Mouse (Mus musculus) embryonic facial prominence, embryonic 14.5 days (tissue): ENCODE data around the gene Tmem258. TPM values are rescaled to one million over a fixed set of nuclear protein-coding genes. Genes with fewer than 3 reads are reported as not detected.

Source experiments
- ATAC-seq: fragments of 200-750 bp; cut with Nextera tagmentation; 2 replicates; pipeline ENCODE4 v1.8.0; 2017; ENCODE audit warnings: low read depth, moderate number of reproducible peaks, moderate TSS enrichment
- DNase-seq: peaks from one replicate; pipeline ENCODE4 v3.0.0-alpha.2; 2015; ENCODE audit warnings: low spot score
- H3K27ac ChIP-seq: fragments of 300-500 bp; sonication (generic); replicated peaks from 2 replicates; pipeline ENCODE4 v1.5.1; 2014; ENCODE audit warnings: low read depth, mild to moderate bottlenecking, low read length, moderate library complexity
- H3K27me3 ChIP-seq: fragments of 300-500 bp; sonication (generic); replicated peaks from 2 replicates; pipeline ENCODE4 v1.6.1; 2014; ENCODE audit warnings: low read length; ENCODE audit not compliant: control insufficient read depth, insufficient read depth
- H3K36me3 ChIP-seq: fragments of 300-500 bp; sonication (generic); 2 replicates; pipeline ENCODE4 v1.6.1; 2014; ENCODE audit warnings: low read length, mixed read lengths; ENCODE audit not compliant: control insufficient read depth, insufficient read depth
- H3K4me1 ChIP-seq: fragments of 300-500 bp; sonication (generic); 2 replicates; pipeline ENCODE4 v1.6.1; 2014; ENCODE audit warnings: antibody characterized with exemption, low read length; ENCODE audit not compliant: control insufficient read depth, insufficient read depth
- H3K4me2 ChIP-seq: fragments of 300-500 bp; sonication (generic); 2 replicates; pipeline ENCODE4 v1.6.1; 2014; ENCODE audit warnings: low read depth, mild to moderate bottlenecking, low read length, moderate library complexity, mixed read lengths
- H3K4me3 ChIP-seq: fragments of 300-500 bp; sonication (generic); 2 replicates; pipeline ENCODE4 v1.5.1; 2014; ENCODE audit warnings: low read depth, mild to moderate bottlenecking, low read length
- H3K9ac ChIP-seq: fragments of 300-500 bp; sonication (generic); 2 replicates; pipeline ENCODE4 v1.6.1; 2014; ENCODE audit warnings: low read depth, mild to moderate bottlenecking, low read length, moderate library complexity, mixed read lengths
- H3K9me3 ChIP-seq: fragments of 300-500 bp; sonication (generic); 2 replicates; pipeline ENCODE4 v1.6.1; 2016; ENCODE audit warnings: low read length; ENCODE audit not compliant: control insufficient read depth
- WGBS: fragments of 180-500 bp; shearing (Covaris S2); extraction: QIAGEN DNeasy Blood & Tissue Kit; methylation state at CpG from one replicate; pipeline ENCODE4 v1.1.7; 2014; 5-methylcytosine and 5-hydroxymethylcytosine counted together
- polyA plus RNA-seq: library from polyadenylated mRNA; unstranded; fragments of >200 nt; fragmentation: Nextera tagmentation; extraction: Ambion mirVana; gene quantifications from 2 replicates; pipeline ENCODE4 v1.2.1, GENCODE M21; 2014

The Tmem258 gene
- polyA plus RNA-seq, 1 experiment from 2014 or later: 563 TPM

- Histone ChIP-seq H3K9me3 (no peaks in the 10 kb centered on the region), H3K27me3 (no peaks in the 10 kb centered on the region), H3K4me2 (no peak overlapping the region), H3K27ac (no peak overlapping the region), H3K4me3 (no peak overlapping the region), H3K9ac (no peak overlapping the region), H3K4me1 (no peaks in the 10 kb centered on the region), H3K36me3 (peaks cover 55% of the 10 kb centered on the region)
- ATAC-seq (peak; percentile 45; the same call in 1 of the 2 replicates), DNase-seq (peak; percentile 88)
- WGBS: 25% methylated on average over 3 of the region's 3 CpGs
Observed at GRCm38 (mm10) chr19:10198723-10199122, 5.1 kb upstream of the Tmem258 start.

GRCm38 (mm10) chr19:10203146-10203847 lies 517 bp upstream of the Tmem258 start:
- Histone ChIP-seq H3K9me3 (no peaks in the 10 kb centered on the region), H3K9ac (peak overlapping the region; percentile 89), H3K27me3 (no peaks in the 10 kb centered on the region), H3K4me2 (peak overlapping the region; percentile 80), H3K4me1 (no peaks in the 10 kb centered on the region), H3K36me3 (peaks cover 48% of the 10 kb centered on the region), H3K4me3 (peak overlapping the region; percentile 78), H3K27ac (peak overlapping the region; percentile 84)
- peak; percentile 41 for ATAC-seq
- WGBS: 2% methylated on average over 23 of the region's 23 CpGs
- no peak for DNase-seq

- Histone ChIP-seq H3K27ac (peak overlapping the region; percentile 84), H3K4me2 (peak overlapping the region; percentile 80), H3K4me3 (peak overlapping the region; percentile 78), H3K27me3 (no peaks in the 10 kb centered on the region), H3K9me3 (no peaks in the 10 kb centered on the region), H3K9ac (peak overlapping the region; percentile 89), H3K4me1 (no peaks in the 10 kb centered on the region), H3K36me3 (peaks cover 51% of the 10 kb centered on the region)
- DNase-seq (peak; percentile 67), ATAC-seq (0 out of 2 replicates have a peak, but pooled peaks have one; percentile 42)
- 2% methylated on average over 5 of the region's 5 CpGs for WGBS
Observed at GRCm38 (mm10) chr19:10204616-10205001, 795 bp downstream of the Tmem258 start.

GRCm38 (mm10) chr19:10205051-10205450 lies 1.2 kb downstream of the Tmem258 start:
- Histone ChIP-seq H3K4me1 (no peaks in the 10 kb centered on the region), H3K27me3 (no peaks in the 10 kb centered on the region), H3K36me3 (peaks cover 51% of the 10 kb centered on the region), H3K4me2 (peak overlapping the region; percentile 80), H3K9me3 (no peaks in the 10 kb centered on the region), H3K9ac (0 out of 2 replicates have a peak overlapping the region, but pooled peaks have one; percentile 89), H3K27ac (0 out of 2 replicates have a peak overlapping the region, but pooled peaks have one; percentile 22), H3K4me3 (peak overlapping the region; percentile 78)
- DNase-seq (no peak), ATAC-seq (no peak)
- WGBS: 54% methylated on average over 6 of the region's 6 CpGs

- H3K9ac ChIP-seq: no peak overlapping the region
- WGBS: 76% methylated on average over 3 of the region's 3 CpGs
- H3K9me3 ChIP-seq: no peaks in the 10 kb centered on the region
- no peaks in the 10 kb centered on the region for H3K4me1 ChIP-seq
- no peak for DNase-seq
- H3K4me3 ChIP-seq: no peak overlapping the region
- no peak overlapping the region for H3K4me2 ChIP-seq
- no peak overlapping the region for H3K27ac ChIP-seq
- H3K36me3 ChIP-seq: peaks cover 55% of the 10 kb centered on the region
- ATAC-seq: no peak
- no peaks in the 10 kb centered on the region for H3K27me3 ChIP-seq
Observed at GRCm38 (mm10) chr19:10208851-10209250, 5.0 kb downstream of the Tmem258 start.

- no peak overlapping the region for H3K9ac ChIP-seq
- no peak overlapping the region for H3K4me3 ChIP-seq
- no peaks in the 10 kb centered on the region for H3K4me1 ChIP-seq
- no peaks in the 10 kb centered on the region for H3K9me3 ChIP-seq
- no peak overlapping the region for H3K4me2 ChIP-seq
- H3K27me3 ChIP-seq: no peaks in the 10 kb centered on the region
- H3K36me3 ChIP-seq: peaks cover 53% of the 10 kb centered on the region
- DNase-seq (no peak), ATAC-seq (no peak)
- H3K27ac ChIP-seq: no peak overlapping the region
- 88% methylated on average over 4 of the region's 4 CpGs for WGBS
Observed at GRCm38 (mm10) chr19:10210885-10211284, 7.1 kb downstream of the Tmem258 start.

GRCm38 (mm10) chr19:10213796-10214471 lies 10.1 kb downstream of the Tmem258 start:
- no peaks in the 10 kb centered on the region for H3K9me3 ChIP-seq
- WGBS: 88% methylated on average over 10 of the region's 10 CpGs
- no peak for DNase-seq

GRCm38 (mm10) chr19:10216101-10216500 lies 12.3 kb downstream of the Tmem258 start:
- ATAC-seq: no peak
- no peak for DNase-seq
- Histone ChIP-seq H3K9ac (no peak overlapping the region), H3K27me3 (no peaks in the 10 kb centered on the region), H3K27ac (no peak overlapping the region), H3K9me3 (no peaks in the 10 kb centered on the region), H3K4me3 (no peak overlapping the region), H3K4me2 (no peak overlapping the region), H3K4me1 (no peaks in the 10 kb centered on the region), H3K36me3 (peaks cover 12% of the 10 kb centered on the region)
- WGBS: 69% methylated on average over 8 of the region's 8 CpGs

More at GRCm38 (mm10) chr19:10213796-10214471, 10.1 kb downstream of the Tmem258 start:
- H3K4me1 ChIP-seq: no peaks in the 10 kb centered on the region
- no peak overlapping the region for H3K4me3 ChIP-seq
- no peak for ATAC-seq
- no peak overlapping the region for H3K9ac ChIP-seq
- H3K4me2 ChIP-seq: no peak overlapping the region
- no peak overlapping the region for H3K27ac ChIP-seq
- H3K36me3 ChIP-seq: peaks cover 28% of the 10 kb centered on the region
- H3K27me3 ChIP-seq: no peaks in the 10 kb centered on the region
